Mouse (Mus musculus) ES-Bruce4 (cell line): ENCODE results near the gene Nfkbiz.

Source experiments
- CTCF ChIP-seq: IDR thresholded peaks from one replicate; pipeline ENCODE4 v1.8.1; 2011; ENCODE audit warnings: low read depth, low read length
- POLR2A ChIP-seq: IDR thresholded peaks from one replicate; pipeline ENCODE4 v1.8.1; 2011; ENCODE audit warnings: low read length; ENCODE audit not compliant: insufficient read depth

DNA sequence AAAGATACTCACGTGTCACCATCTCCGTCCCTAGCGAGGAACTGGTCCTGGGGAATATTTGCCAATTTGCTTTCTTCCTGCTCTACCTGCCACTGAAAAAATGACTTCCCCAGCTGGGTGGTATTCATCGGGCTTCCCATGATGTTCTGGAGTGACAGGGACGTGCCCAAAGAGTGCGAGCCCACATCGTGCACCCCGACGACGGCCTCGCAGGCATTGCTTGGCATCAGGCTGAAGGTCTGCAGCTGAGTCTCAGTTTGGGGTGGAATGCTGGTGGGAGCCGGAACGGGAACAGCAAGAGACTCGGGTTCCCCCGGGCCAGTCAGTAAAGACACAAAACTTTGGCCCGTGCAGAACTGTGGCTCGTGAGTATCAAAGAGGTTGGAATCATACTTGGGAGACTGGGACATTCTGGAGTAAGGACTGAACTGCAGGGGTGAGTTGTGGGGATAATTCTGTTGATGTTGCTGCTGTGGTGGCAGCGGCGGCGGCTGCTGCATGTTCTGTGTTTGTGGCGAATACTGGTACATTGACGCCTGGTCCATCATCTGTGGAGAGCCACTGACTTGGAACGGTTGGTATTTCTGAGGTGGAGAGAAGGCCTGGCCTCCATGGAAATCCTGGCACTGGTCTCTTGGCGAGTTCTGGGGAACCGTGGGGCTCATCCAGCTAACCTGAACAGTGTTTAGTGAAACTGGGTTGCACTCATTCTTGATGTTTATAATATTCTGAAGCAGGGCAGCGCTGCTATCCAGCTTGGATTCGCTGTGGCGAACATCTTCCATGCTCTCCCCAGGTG, 20.8 kb downstream of the Nfkbiz start:
- TF ChIP-seq POLR2A (no peak), CTCF (no peak)
